Mouse (Mus musculus) testis, adult 2 months (tissue): ENCODE data around the gene Mup16. TPM values are rescaled to one million over a fixed set of nuclear protein-coding genes. Genes with fewer than 3 reads are reported as not detected.
A peak's percentile ranks its signal among the peaks of the same experiment; 100 is the strongest.
"Not testable (repeated sequence)": the region's sequence is repeated elsewhere in the genome, so short reads cannot be mapped to it uniquely, and the experiment has no call there.

Source experiments
- H3K27ac ChIP-seq: fragments of 200-500 bp; 2 replicates; pipeline ENCODE4 v1.5.1; 2012; ENCODE audit warnings: low read depth, low read length; ENCODE audit not compliant: control insufficient read depth, insufficient read depth
- H3K27me3 ChIP-seq: fragments of 200-500 bp; 2 replicates; pipeline ENCODE4 v1.6.1; 2012; ENCODE audit warnings: mild to moderate bottlenecking, low read length, moderate library complexity; ENCODE audit not compliant: control insufficient read depth, insufficient read depth
- H3K36me3 ChIP-seq: fragments of 200-500 bp; 2 replicates; pipeline ENCODE4 v1.6.1; 2012; ENCODE audit warnings: mild to moderate bottlenecking, low read length; ENCODE audit not compliant: control insufficient read depth, insufficient read depth
- H3K4me1 ChIP-seq: fragments of 200-500 bp; 2 replicates; pipeline ENCODE4 v1.6.1; 2012; ENCODE audit warnings: low read length; ENCODE audit not compliant: control insufficient read depth, insufficient read depth
- H3K4me3 ChIP-seq: fragments of 200-500 bp; 2 replicates; pipeline ENCODE4 v1.5.1; 2012; ENCODE audit warnings: low read depth, mild to moderate bottlenecking, low read length, moderate library complexity, mixed read lengths; ENCODE audit not compliant: control insufficient read depth
- CTCF ChIP-seq: fragments of 200-500 bp; IDR thresholded peaks from 2 replicates; pipeline ENCODE4 v1.5.1; 2012; ENCODE audit warnings: low read depth, mild to moderate bottlenecking, inconsistent platforms, low read length, moderate library complexity; ENCODE audit not compliant: control insufficient read depth, insufficient read depth, insufficient replicate concordance
- polyA plus RNA-seq: library from polyadenylated mRNA; depleted of rRNA; stranded (reverse); fragments of >200 nt; gene quantifications from 2 replicates; pipeline ENCODE4 v1.2.3, GENCODE M21; 2012; rRNA removed

The Mup16 gene
- polyA plus RNA-seq = not detected in 2 replicates

GRCm38 (mm10) chr4:61519431-61519830, at the start of gene Mup16:
Mup16 (minus strand) TSS chr4:61519531.
- H3K27me3 ChIP-seq, H3K27ac ChIP-seq, H3K36me3 ChIP-seq, H3K4me1 ChIP-seq, H3K4me3 ChIP-seq: not testable (repeated sequence)

- not testable (repeated sequence) for H3K36me3 ChIP-seq, H3K27me3 ChIP-seq, H3K27ac ChIP-seq, H3K4me3 ChIP-seq, H3K4me1 ChIP-seq
- peak; percentile 28; the same call in 1 of the 2 replicates for TF ChIP-seq CTCF
Measured at GRCm38 (mm10) chr4:61555887-61556286, 36.6 kb upstream of the Mup16 start.

Other genes with a start within 250 kb of the Mup16 start
- not detected in 2 replicates for gene Mup14, start 215.5 kb downstream of the Mup16 start, polyA plus RNA-seq
- gene Mup15, start 79.8 kb downstream of the Mup16 start, polyA plus RNA-seq = not detected in 2 replicates
- gene Mup17, start 76.3 kb upstream of the Mup16 start, polyA plus RNA-seq = not detected in 2 replicates
- not detected in 2 replicates for gene Mup18, start 154.6 kb upstream of the Mup16 start, polyA plus RNA-seq